Mouse (Mus musculus) midbrain, postnatal 0 days (tissue): ENCODE results near the gene Mgll. TPM values are rescaled to one million over a fixed set of nuclear protein-coding genes. Genes with fewer than 3 reads are reported as not detected.

ENCODE experiments used
- ATAC-seq: fragments of 200-750 bp; cut with Nextera tagmentation; 2 replicates; pipeline ENCODE4 v1.8.0; 2017; ENCODE audit warnings: moderate number of reproducible peaks, mild to moderate bottlenecking, moderate TSS enrichment, moderate library complexity; ENCODE audit not compliant: low FRiP score
- DNase-seq: peaks from one replicate; pipeline ENCODE4 v3.0.0-alpha.2; 2015; ENCODE audit warnings: low spot score
- H3K27ac ChIP-seq: fragments of 300-500 bp; sonication (generic); 2 replicates; pipeline ENCODE4 v1.5.1; 2014; ENCODE audit warnings: low read depth, mild to moderate bottlenecking, low read length, mixed read lengths
- H3K27me3 ChIP-seq: fragments of 300-500 bp; sonication (generic); 2 replicates; pipeline ENCODE4 v1.6.1; 2014; ENCODE audit warnings: low read length, control low read depth, mixed read lengths; ENCODE audit not compliant: insufficient read depth
- H3K36me3 ChIP-seq: fragments of 300-500 bp; sonication (generic); 2 replicates; pipeline ENCODE4 v1.6.1; 2014; ENCODE audit warnings: low read length, control low read depth, mixed read lengths; ENCODE audit not compliant: insufficient read depth
- H3K4me1 ChIP-seq: fragments of 300-500 bp; sonication (generic); 2 replicates; pipeline ENCODE4 v1.6.1; 2014; ENCODE audit warnings: mild to moderate bottlenecking, control low read depth, antibody characterized with exemption, low read length, mixed read lengths; ENCODE audit not compliant: insufficient read depth
- H3K4me2 ChIP-seq: fragments of 300-500 bp; sonication (generic); 2 replicates; pipeline ENCODE4 v1.6.1; 2014; ENCODE audit warnings: low read depth, mild to moderate bottlenecking, low read length, mixed read lengths; ENCODE audit not compliant: poor library complexity, severe bottlenecking
- H3K4me3 ChIP-seq: fragments of 300-500 bp; sonication (generic); 2 replicates; pipeline ENCODE4 v1.5.1; 2014; ENCODE audit warnings: low read depth, mild to moderate bottlenecking, low read length, moderate library complexity
- H3K9ac ChIP-seq: fragments of 300-500 bp; sonication (generic); replicated peaks from 2 replicates; pipeline ENCODE4 v1.6.1; 2014; ENCODE audit warnings: mild to moderate bottlenecking, low read length, moderate library complexity, mixed read lengths; ENCODE audit not compliant: poor library complexity, severe bottlenecking
- H3K9me3 ChIP-seq: fragments of 300-500 bp; sonication (generic); 2 replicates; pipeline ENCODE4 v1.6.1; 2016; ENCODE audit warnings: low read length, control low read depth
- CTCF ChIP-seq: IDR thresholded peaks from 2 replicates; pipeline ENCODE4 v1.5.1; 2016; ENCODE audit warnings: antibody characterized with exemption, mild to moderate bottlenecking
- WGBS: fragments of 180-500 bp; shearing (Covaris S2); extraction: QIAGEN DNeasy Blood & Tissue Kit; methylation state at CpG from one replicate; pipeline ENCODE4 v1.1.7; 2014; 5-methylcytosine and 5-hydroxymethylcytosine counted together
- polyA plus RNA-seq: library from polyadenylated mRNA; unstranded; fragments of >200 nt; fragmentation: Nextera tagmentation; extraction: Ambion mirVana; gene quantifications from 2 replicates; pipeline ENCODE4 v1.2.1, GENCODE M21; 2015
- total RNA-seq: library from RNA; depleted of rRNA; stranded (reverse); fragments of >200 nt; gene quantifications from 2 replicates; pipeline ENCODE4 v1.2.3, GENCODE M21; 2014

Gene Mgll
- total and polyA plus RNA-seq, 2 experiments from 2014 or later = 50.6 to 62.3 TPM

GRCm38 (mm10) chr6:88829579-88829978 is 105.4 kb downstream of the Mgll start:
- Histone ChIP-seq H3K4me2 (no peak overlapping the region), H3K9ac (no peak overlapping the region), H3K4me1 (no peaks in the 10 kb centered on the region), H3K27me3 (no peaks in the 10 kb centered on the region), H3K9me3 (no peaks in the 10 kb centered on the region), H3K36me3 (no peaks in the 10 kb centered on the region), H3K4me3 (no peak overlapping the region), H3K27ac (no peak overlapping the region)
- ATAC-seq (no peak), DNase-seq (no peak)
- no peak for TF ChIP-seq CTCF
- 85% methylated on average over 4 of the region's 4 CpGs for whole genome bisulfite sequencing

DNA sequence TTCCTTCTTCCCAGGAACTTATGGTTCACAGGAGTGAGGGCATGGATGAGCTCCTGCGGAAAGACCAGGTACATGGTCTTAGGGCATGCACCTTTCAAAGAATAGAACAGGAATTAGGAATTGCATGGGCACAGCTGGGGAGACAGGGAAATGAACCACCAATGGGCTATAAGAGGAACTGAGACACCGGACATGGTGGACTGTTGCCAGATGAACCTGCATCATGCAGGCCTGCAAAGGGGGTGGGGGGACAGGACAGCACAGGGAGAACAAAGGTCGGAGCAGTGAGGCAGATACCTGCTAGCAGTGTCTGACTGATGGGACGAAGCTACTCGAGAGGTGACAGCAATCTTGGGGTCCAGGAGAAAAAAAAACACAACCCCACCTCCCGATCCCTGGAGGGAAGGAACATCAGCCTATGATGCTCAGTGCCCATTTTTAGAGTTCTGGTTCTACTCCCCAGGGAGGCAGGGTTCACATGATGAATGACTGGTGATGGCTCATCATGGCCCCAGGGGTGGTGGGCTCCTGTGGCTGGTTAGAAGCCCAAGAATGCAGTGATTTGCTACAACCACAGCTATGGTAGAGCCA is 106.0 kb downstream of the Mgll start:
- Histone ChIP-seq H3K27ac (no peak overlapping the region), H3K36me3 (no peaks in the 10 kb centered on the region), H3K27me3 (no peaks in the 10 kb centered on the region), H3K4me3 (no peak overlapping the region), H3K4me1 (no peaks in the 10 kb centered on the region), H3K4me2 (no peak overlapping the region), H3K9me3 (no peaks in the 10 kb centered on the region), H3K9ac (no peak overlapping the region)
- DNase-seq (no peak), ATAC-seq (no peak)
- WGBS = 90% methylated on average over 6 of the region's 6 CpGs
- no peak for TF ChIP-seq CTCF

DNA sequence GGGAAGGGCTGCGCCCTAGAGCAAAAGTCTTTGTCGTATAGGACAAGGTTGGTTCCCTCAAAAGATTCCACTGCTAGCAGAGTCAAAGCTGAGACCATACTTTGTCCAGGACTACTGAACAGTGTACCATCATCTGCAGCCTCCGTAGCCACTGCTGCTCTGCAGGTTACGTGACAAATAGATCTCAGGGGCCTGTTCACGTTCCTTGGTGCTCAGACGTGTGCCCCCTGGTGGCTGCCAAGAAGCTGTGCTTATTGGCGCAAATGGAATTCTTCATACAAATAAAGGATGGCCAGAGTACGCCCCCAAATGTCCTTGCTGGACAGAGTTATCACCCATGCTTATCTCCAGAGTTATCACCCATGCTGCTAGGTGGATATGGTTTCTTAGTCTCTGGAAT is 107.2 kb downstream of the Mgll start:
- peak; percentile 96 for TF ChIP-seq CTCF
- peaks cover 11% of the 10 kb centered on the region for H3K36me3 ChIP-seq
- no peaks in the 10 kb centered on the region for H3K27me3 ChIP-seq
- H3K9ac ChIP-seq = no peak overlapping the region
- peak; percentile 65 for ATAC-seq
- H3K4me2 ChIP-seq = no peak overlapping the region
- peak; percentile 94 for DNase-seq
- WGBS = 25% methylated on average over 8 of the region's 8 CpGs
- H3K4me3 ChIP-seq = no peak overlapping the region
- H3K4me1 ChIP-seq = no peaks in the 10 kb centered on the region
- no peak overlapping the region for H3K27ac ChIP-seq
- no peaks in the 10 kb centered on the region for H3K9me3 ChIP-seq

DNA sequence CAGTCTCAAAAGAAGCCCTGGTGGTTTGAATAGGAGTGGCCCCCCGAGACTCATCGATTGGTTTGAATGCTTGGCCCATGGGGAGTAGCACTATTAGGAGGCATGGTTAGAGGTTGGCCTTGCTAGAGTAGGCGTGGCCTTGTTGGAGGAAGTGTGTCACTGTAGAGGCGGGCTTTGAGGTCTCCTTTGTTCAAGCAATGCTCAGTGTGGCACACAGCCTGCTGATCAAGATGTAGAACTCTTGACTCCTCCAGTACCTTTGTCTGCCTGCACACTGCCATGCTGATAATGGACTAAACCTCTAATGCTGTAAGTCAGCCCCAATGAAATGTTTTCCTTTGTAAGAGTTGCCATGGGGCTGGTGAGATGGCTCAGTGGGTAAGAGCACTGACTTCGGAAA is 108.5 kb downstream of the Mgll start:
- DNase-seq = no peak
- no peaks in the 10 kb centered on the region for H3K27me3 ChIP-seq
- no peak overlapping the region for H3K27ac ChIP-seq
- H3K4me3 ChIP-seq = no peak overlapping the region
- no peak overlapping the region for H3K4me2 ChIP-seq
- no peak overlapping the region for H3K9ac ChIP-seq
- WGBS = 70% methylated on average over 5 of the region's 5 CpGs
- no peaks in the 10 kb centered on the region for H3K4me1 ChIP-seq
- H3K36me3 ChIP-seq = peaks cover 17% of the 10 kb centered on the region
- no peaks in the 10 kb centered on the region for H3K9me3 ChIP-seq
- no peak for ATAC-seq
- no peak for TF ChIP-seq CTCF

DNA sequence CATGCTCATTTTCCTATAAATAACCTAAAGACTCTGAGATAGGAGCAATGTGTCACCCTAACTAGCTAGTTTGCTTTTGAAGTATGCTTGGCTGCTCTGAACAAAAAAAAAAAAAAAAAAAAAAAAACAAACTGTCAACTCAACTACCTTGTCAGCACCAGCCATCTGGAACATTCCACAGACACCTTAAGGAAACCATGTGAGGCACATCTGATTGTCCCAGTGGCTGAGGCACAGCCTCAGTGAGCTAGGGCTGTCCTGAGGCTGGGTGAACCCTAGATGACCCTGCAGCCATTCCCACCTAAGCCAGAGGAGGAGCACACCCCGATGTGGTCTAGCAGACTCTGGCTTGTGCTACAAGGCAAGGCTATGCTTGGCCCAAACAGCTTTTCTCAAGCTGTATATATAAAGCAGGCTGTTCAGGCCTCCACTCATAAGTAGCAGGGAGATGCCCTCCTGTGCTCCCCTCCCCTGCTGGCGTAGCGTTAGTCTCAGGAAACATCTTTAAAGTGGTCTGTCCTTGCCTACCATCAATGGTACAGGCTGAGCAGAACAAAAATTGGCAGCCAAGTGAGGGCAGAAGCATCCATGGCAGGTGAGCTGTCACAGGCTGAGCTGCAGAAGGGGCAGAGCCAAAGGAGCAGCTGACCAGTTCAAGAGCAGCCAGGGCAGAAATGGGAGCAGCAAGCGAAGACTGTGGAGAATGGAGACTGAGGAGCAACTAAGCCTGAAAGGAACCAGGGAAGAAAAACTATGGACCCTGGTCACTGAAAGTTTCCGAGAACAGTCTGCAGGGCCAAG is 109.3 kb downstream of the Mgll start:
- H3K4me3 ChIP-seq = no peak overlapping the region
- WGBS = 87% methylated on average over 5 of the region's 5 CpGs
- no peaks in the 10 kb centered on the region for H3K27me3 ChIP-seq
- H3K4me2 ChIP-seq = no peak overlapping the region
- ATAC-seq (no peak), DNase-seq (no peak)
- H3K27ac ChIP-seq = no peak overlapping the region
- no peaks in the 10 kb centered on the region for H3K9me3 ChIP-seq
- no peaks in the 10 kb centered on the region for H3K4me1 ChIP-seq
- no peak overlapping the region for H3K9ac ChIP-seq
- no peak for TF ChIP-seq CTCF
- peaks cover 26% of the 10 kb centered on the region for H3K36me3 ChIP-seq

- Histone ChIP-seq H3K9ac (no peak overlapping the region), H3K36me3 (peaks cover 35% of the 10 kb centered on the region), H3K9me3 (no peaks in the 10 kb centered on the region), H3K4me3 (no peak overlapping the region), H3K4me2 (no peak overlapping the region), H3K4me1 (no peaks in the 10 kb centered on the region), H3K27me3 (no peaks in the 10 kb centered on the region), H3K27ac (no peak overlapping the region)
- WGBS = 83% methylated on average over 5 of the region's 5 CpGs
- DNase-seq = no peak
- no peak for TF ChIP-seq CTCF
- no peak for ATAC-seq
Measured at GRCm38 (mm10) chr6:88835047-88835446, 110.8 kb downstream of the Mgll start.
